Mouse (Mus musculus) myocyte (in vitro differentiated cells): Measurements from ENCODE around the gene Slc38a2.

Experiments used
- E2F4 ChIP-seq: IDR thresholded peaks from one replicate; pipeline ENCODE4 v1.6.1; 2011; ENCODE audit warnings: mild to moderate bottlenecking, control low read depth, moderate library complexity; ENCODE audit not compliant: insufficient read depth
- MYOD1 ChIP-seq, 3 experiments: IDR thresholded peaks; one replicate each; pipeline ENCODE4 v1.6.1; 2011; ENCODE audit warnings: control low read depth in 2 of 3, low read depth in 2 of 3, mild to moderate bottlenecking in 2 of 3, moderate library complexity in 1 of 3; ENCODE audit not compliant: insufficient read length in 2 of 3, control insufficient read depth in 1 of 3
- MYOG ChIP-seq, 3 experiments: IDR thresholded peaks; one replicate each; pipeline ENCODE4 v1.6.1; 2011; ENCODE audit warnings: control low read depth in 2 of 3, low read depth in 2 of 3, mild to moderate bottlenecking in 2 of 3; ENCODE audit not compliant: insufficient read length in 2 of 3, control insufficient read depth in 1 of 3, insufficient read depth in 1 of 3
- POLR2A ChIP-seq: IDR thresholded peaks from one replicate; pipeline ENCODE4 v1.6.1; 2011; ENCODE audit warnings: low read depth, mild to moderate bottlenecking, control low read depth, moderate library complexity; ENCODE audit not compliant: insufficient read length
- POLR2AphosphoS2 ChIP-seq: IDR thresholded peaks from one replicate; pipeline ENCODE4 v1.6.1; 2011; ENCODE audit warnings: low read depth, control low read depth; ENCODE audit not compliant: insufficient read length
- SRF ChIP-seq: IDR thresholded peaks from one replicate; pipeline ENCODE4 v1.6.1; 2011; ENCODE audit warnings: low read depth; ENCODE audit not compliant: control insufficient read depth, insufficient read length
- USF1 ChIP-seq: IDR thresholded peaks from one replicate; pipeline ENCODE4 v1.6.1; 2011; ENCODE audit warnings: low read depth, mild to moderate bottlenecking, control low read depth, moderate library complexity

- TF ChIP-seq POLR2A, result no peak
- no peak for TF ChIP-seq POLR2AphosphoS2
- TF ChIP-seq MYOG (IDR thresholded peaks at IDR 0.05; ENCODE audit: control insufficient read depth in 1 of 3, insufficient read depth in 1 of 3, insufficient read length in 2 of 3, low read depth in 2 of 3), result no peak
- TF ChIP-seq SRF, result no peak
- no peak for TF ChIP-seq USF1
- TF ChIP-seq E2F4, result no peak
- TF ChIP-seq MYOD1 (IDR thresholded peaks at IDR 0.05; ENCODE audit: control insufficient read depth in 1 of 3, insufficient read length in 2 of 3, low read depth in 2 of 3), result no peak
These were observed 33.6 kb downstream of the Slc38a2 start for GRCm38 (mm10) chr15:96665889-96666288.
